Mouse (Mus musculus): ENCODE results near the gene Ube2e1. TPM values are rescaled to one million over a fixed set of nuclear protein-coding genes. Genes with fewer than 3 reads are reported as not detected.
A peak's percentile ranks its signal among the peaks of the same experiment; 100 is the strongest.
"Not testable (repeated sequence)": the region's sequence is repeated elsewhere in the genome, so short reads cannot be mapped to it uniquely, and the experiment has no call there.

The Ube2e1 gene
- polyA plus RNA-seq, 1 experiment = 106 TPM

DNA sequence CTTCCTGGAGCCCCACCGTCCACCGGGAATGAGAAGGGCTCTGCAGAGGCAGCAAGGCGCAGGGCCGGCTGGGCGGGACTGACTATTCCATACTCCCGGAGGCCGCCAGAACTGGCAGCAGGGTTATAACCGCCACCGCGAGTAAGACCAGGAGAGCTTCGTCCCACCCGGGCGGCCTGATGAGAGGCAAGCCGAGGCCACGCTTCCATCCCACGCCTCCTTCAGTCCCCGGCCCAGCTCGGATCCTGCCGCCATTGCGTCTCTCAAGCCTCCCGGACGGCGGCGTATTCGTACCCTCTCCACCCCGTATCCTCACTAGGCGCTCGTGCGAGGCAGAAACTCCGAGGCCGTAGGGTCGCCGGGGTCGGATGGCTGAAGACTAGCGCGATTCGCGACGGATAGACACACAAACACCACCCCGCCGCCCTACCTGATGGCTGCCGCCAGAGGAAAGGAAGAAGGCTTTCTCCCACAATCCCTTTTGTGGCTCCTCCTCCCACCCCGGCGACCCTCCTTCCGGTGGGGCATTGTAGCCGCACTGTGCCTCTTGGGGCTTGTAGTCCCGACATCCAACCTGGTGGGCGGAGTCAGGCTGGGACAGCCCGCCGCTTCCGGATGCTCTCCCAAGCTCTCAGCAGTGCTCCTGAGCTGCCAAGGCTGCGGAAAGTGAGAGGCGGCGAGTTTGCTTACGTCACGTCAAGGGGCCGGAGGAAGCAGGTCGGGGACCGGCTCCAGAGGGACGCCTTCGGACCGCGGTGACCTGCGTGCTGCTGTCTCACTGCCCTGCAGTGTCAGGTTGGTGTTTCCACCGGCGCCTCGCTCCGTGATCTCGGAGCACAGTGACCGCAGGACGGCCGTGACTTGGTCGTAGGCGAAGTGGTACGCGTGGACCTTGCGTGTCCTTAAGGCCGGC, 60.9 kb downstream of the Ube2e1 start, which contains the start of the genes Nkiras1 and Rpl15:
Nkiras1 (plus strand) TSS at position 608 of the 913 bp plus-strand sequence.
Rpl15 (minus strand) TSS at position 863 of the 913 bp plus-strand sequence.
- no peaks in the 10 kb centered on the region for H3K4me1 ChIP-seq (ENCODE audit: control insufficient read depth, insufficient read depth, low read length)
- H3K4me3 ChIP-seq (ENCODE audit: insufficient read depth, low read length) = peak within 1 kb of the TSS; percentile 95
- TF ChIP-seq POLR2A (IDR thresholded peaks at IDR 0.05; ENCODE audit: low read depth, low read length) (peak; percentile 85), CTCF (IDR thresholded peaks at IDR 0.05; ENCODE audit: borderline replicate concordance, insufficient read depth, low read length) (no peak)
- H3K27ac ChIP-seq (ENCODE audit: insufficient read depth, low read length) = peak within 1 kb of the TSS; percentile 46

DNA sequence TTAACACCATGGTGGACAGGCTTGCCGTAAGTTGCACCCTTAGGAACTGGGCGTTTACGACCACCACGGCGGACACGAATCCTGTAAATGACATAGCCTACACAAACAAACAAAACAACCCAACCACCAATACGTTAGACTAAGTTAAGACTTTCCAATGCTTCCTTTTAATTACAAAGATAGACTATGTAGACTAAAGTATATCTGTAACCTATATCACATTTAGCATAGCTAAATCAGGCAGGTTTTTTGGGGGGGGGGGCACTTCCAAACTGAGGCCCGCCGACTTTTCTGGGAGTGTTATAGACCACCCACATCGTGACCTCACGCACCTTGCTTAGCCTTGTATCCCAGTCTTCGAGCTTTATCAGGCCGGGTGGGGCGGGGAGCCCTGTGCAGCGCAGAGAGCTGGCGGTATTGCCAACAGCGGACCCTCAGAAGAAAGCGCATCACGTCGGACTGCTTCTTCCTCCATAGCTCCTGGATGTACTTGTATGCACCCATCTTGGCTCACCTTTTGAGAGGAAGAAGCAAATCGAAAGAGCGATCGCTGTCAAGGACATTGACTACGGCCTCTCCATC, 61.6 kb downstream of the Ube2e1 start:
- H3K4me1 ChIP-seq (ENCODE audit: control insufficient read depth, insufficient read depth, low read length) = not testable (repeated sequence)
- Histone ChIP-seq H3K4me3 (ENCODE audit: insufficient read depth, low read length) (peak overlapping the region; percentile 95), H3K27ac (ENCODE audit: insufficient read depth, low read length) (peak overlapping the region; percentile 46)
- TF ChIP-seq POLR2A (IDR thresholded peaks at IDR 0.05; ENCODE audit: low read depth, low read length) = peak; percentile 3; the same call in 1 of the 2 replicates

DNA sequence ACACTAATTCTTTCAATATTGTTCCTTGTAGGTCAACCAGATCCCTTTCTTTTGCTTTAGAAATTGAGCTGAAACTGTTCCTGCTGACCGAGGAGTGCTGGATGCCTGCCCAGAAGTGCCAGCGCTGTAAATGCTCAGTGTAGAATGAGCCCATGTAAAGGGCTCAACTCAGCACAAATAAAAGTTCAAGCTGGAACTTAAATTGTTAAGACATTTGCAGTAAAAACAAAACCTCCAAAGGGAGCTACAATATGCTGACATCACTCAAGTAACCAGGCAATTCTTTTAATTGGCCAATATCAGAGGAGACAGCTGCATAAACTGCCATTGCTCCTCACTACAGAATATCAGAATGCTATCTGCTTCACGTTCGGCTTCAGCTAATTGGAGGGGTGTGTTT, 68.2 kb downstream of the Ube2e1 start:
- TF ChIP-seq POLR2A (IDR thresholded peaks at IDR 0.05; ENCODE audit: low read depth, low read length) = no peak
- no peak for TF ChIP-seq CTCF (IDR thresholded peaks at IDR 0.05; ENCODE audit: borderline replicate concordance, insufficient read depth, low read length)
- no peak overlapping the region for H3K4me3 ChIP-seq (ENCODE audit: insufficient read depth, low read length)
- H3K27ac ChIP-seq (ENCODE audit: insufficient read depth, low read length) = no peak overlapping the region
- no peaks in the 10 kb centered on the region for H3K4me1 ChIP-seq (ENCODE audit: control insufficient read depth, insufficient read depth, low read length)

DNA sequence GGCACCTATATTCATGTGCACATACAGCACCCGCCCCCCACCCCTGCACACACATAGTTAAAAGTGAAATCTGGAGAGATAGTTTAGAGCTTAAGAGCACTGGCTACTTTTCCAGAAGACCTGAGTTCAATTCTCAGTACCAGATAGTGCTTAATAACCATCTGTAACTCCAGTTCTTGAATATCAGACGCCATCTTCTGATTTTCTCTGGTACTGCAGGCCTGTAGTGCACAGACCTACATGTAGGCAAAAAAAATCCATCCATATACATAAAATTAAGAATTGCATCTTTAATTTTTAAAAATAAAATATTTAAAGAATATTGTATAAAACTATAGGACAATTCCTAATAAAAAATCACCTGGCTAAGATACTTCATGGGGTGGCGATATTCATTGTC, 70.5 kb downstream of the Ube2e1 start:
- TF ChIP-seq POLR2A (IDR thresholded peaks at IDR 0.05; ENCODE audit: low read depth, low read length) = no peak
- no peak for TF ChIP-seq CTCF (IDR thresholded peaks at IDR 0.05; ENCODE audit: borderline replicate concordance, insufficient read depth, low read length)
- Histone ChIP-seq H3K4me3 (ENCODE audit: insufficient read depth, low read length) (no peak overlapping the region), H3K4me1 (ENCODE audit: control insufficient read depth, insufficient read depth, low read length) (no peaks in the 10 kb centered on the region)

DNA sequence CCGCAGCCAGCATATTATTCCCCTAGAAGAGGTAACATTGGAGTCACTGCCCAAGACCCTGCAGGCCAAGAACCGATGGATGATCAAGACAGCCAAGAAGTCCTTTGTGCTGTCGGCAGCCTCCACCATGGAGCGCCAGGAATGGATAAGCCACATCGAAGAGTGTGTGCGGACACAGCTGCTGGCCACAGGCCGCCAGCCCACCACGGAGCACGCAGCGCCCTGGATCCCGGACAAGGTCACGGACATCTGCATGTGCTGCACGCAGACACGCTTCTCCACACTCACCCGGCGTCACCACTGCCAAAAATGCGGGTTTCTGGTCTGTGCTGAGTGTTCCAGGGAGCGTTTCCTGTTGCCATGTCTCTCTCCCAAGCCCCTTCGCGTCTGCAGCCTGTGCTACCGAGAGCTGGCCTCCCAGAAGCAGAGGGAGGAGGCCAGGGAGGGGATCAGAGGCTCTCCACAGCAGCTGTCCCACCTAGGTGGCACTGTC, 89.0 kb downstream of the Ube2e1 start:
- Histone ChIP-seq H3K4me1 (ENCODE audit: control insufficient read depth, insufficient read depth, low read length) (no peaks in the 10 kb centered on the region), H3K27ac (ENCODE audit: insufficient read depth, low read length) (no peak overlapping the region), H3K4me3 (ENCODE audit: insufficient read depth, low read length) (no peak overlapping the region)
- no peak for TF ChIP-seq CTCF (IDR thresholded peaks at IDR 0.05; ENCODE audit: borderline replicate concordance, insufficient read depth, low read length)
- TF ChIP-seq POLR2A (IDR thresholded peaks at IDR 0.05; ENCODE audit: low read depth, low read length) = no peak

More for the DNA sequence above, 70.5 kb downstream of the Ube2e1 start:
- H3K27ac ChIP-seq (ENCODE audit: insufficient read depth, low read length) = no peak overlapping the region

DNA sequence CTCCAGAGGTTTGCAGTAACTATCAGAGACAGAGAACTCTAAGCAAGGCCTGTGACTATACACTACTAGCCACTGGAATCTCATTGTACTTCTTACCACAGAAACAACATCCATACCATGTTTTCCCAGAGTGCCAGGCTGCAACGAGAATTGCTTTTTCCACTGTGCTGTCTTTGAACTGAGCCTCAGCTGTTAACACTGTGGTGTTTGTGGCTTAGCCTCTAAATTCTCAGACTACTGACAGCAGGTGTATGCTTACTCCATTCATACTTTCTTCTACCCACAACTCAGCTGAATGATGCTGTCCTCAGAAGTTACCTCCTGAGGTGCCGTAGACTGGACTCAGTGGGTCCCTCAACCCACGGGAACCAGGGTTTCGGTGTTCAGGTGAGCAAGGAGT, 89.9 kb downstream of the Ube2e1 start:
- Histone ChIP-seq H3K4me1 (ENCODE audit: control insufficient read depth, insufficient read depth, low read length) (peaks cover 3% of the 10 kb centered on the region; the same call in 1 of the 2 replicates), H3K27ac (ENCODE audit: insufficient read depth, low read length) (no peak overlapping the region), H3K4me3 (ENCODE audit: insufficient read depth, low read length) (no peak overlapping the region)
- TF ChIP-seq POLR2A (IDR thresholded peaks at IDR 0.05; ENCODE audit: low read depth, low read length) (no peak), CTCF (IDR thresholded peaks at IDR 0.05; ENCODE audit: borderline replicate concordance, insufficient read depth, low read length) (no peak)

DNA sequence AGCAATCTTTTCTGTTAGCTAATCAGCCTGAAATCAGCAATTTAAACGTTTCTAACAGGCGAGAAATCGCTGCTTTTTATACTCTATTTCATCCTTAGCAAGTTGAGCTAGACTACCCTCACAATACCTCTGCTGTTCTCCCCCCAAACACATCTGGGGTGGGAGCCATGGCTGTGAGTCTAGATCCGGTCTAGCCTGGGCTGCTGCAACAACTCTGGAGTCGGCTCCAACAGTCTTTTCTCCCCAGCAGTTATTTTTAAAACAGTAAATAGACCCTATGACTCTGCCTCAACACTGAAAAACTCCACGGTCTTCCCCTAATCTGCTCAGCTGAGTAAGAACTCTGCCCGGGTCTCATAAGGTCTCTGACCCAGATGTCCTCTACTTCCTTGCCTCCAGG, 91.5 kb downstream of the Ube2e1 start:
- Histone ChIP-seq H3K4me3 (ENCODE audit: insufficient read depth, low read length) (no peak overlapping the region), H3K27ac (ENCODE audit: insufficient read depth, low read length) (no peak overlapping the region), H3K4me1 (ENCODE audit: control insufficient read depth, insufficient read depth, low read length) (peaks cover 3% of the 10 kb centered on the region; the same call in 1 of the 2 replicates)
- TF ChIP-seq CTCF (IDR thresholded peaks at IDR 0.05; ENCODE audit: borderline replicate concordance, insufficient read depth, low read length) = no peak
- TF ChIP-seq POLR2A (IDR thresholded peaks at IDR 0.05; ENCODE audit: low read depth, low read length) = no peak

DNA sequence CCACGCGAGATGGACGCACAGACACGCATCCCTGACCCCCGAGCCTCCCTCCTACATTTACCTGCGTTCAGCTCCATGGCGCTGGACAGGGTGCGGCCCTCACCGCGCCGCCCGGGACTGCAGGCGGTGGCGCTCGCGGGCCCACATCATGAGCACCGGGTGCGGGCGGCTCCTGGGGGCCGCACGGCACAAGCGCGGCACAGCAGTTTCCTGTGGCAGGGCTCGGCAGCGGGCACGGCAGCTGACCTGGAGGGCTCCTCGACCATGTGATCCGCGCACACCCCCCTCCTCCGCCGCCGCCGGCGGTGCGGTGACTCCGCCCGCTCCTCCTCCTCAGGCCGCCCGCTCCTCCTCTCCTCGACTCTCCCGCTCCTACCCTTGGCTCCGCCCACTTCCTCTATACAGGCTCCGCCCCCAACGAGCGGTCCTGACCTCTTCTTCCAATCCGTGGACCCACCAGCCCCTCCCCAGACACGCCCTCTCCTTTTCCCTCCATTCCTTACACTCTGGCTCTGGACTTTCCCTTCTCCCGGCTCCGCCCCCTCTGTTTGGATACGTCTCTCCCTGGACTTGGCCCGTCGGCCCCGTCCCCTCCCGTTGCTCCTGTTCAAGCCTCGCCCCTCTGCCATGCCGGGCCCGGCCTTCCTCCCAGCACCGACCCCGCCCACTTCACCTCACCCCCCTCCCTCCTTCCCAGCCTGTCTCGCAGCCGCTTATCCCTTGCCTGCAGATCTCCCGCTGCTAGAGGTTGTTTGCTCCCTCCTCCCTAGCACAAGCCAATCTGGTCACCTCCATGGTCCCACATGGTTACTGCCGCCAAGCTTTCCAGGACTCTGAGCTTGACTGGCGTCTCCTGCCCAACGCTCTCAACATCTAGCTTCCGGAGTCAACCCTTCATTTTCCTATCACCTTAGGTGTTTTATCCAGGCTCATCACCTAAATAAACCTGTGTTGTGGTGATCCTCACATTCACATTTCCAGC, 92.6 kb downstream of the Ube2e1 start, which contains the start of gene Nr1d2:
Nr1d2 (minus strand) TSS at position 378 of the 982 bp plus-strand sequence.
- Histone ChIP-seq H3K27ac (ENCODE audit: insufficient read depth, low read length) (peak within 1 kb of the TSS; percentile 76), H3K4me1 (ENCODE audit: control insufficient read depth, insufficient read depth, low read length) (peaks cover 8% of the 10 kb centered on the region; the same call in 1 of the 2 replicates), H3K4me3 (ENCODE audit: insufficient read depth, low read length) (peak within 1 kb of the TSS; percentile 59)
- TF ChIP-seq POLR2A (IDR thresholded peaks at IDR 0.05; ENCODE audit: low read depth, low read length) (peak; percentile 72), CTCF (IDR thresholded peaks at IDR 0.05; ENCODE audit: borderline replicate concordance, insufficient read depth, low read length) (no peak)
